Mouse (Mus musculus) hindbrain, embryonic 13.5 days (tissue): ENCODE data around the gene Rpl5. TPM values are rescaled to one million over a fixed set of nuclear protein-coding genes. Genes with fewer than 3 reads are reported as not detected.
A peak's percentile ranks its signal among the peaks of the same experiment; 100 is the strongest.
"Not testable (repeated sequence)": the region's sequence is repeated elsewhere in the genome, so short reads cannot be mapped to it uniquely, and the experiment has no call there.

Source experiments
- ATAC-seq: fragments of 200-750 bp; cut with Nextera tagmentation; 2 replicates; pipeline ENCODE4 v1.8.0; 2017; ENCODE audit warnings: moderate TSS enrichment; ENCODE audit not compliant: low FRiP score
- H3K27ac ChIP-seq: fragments of 300-500 bp; sonication (generic); 2 replicates; pipeline ENCODE4 v1.5.1; 2015; ENCODE audit warnings: inconsistent platforms, mild to moderate bottlenecking, moderate library complexity
- H3K27me3 ChIP-seq: fragments of 300-500 bp; sonication (generic); 2 replicates; pipeline ENCODE4 v1.6.1; 2015; ENCODE audit warnings: mild to moderate bottlenecking, inconsistent platforms
- H3K36me3 ChIP-seq: fragments of 300-500 bp; sonication (generic); 2 replicates; pipeline ENCODE4 v1.6.1; 2015; ENCODE audit warnings: mild to moderate bottlenecking, inconsistent platforms
- H3K4me1 ChIP-seq: fragments of 300-500 bp; sonication (generic); replicated peaks from 2 replicates; pipeline ENCODE4 v1.6.1; 2015; ENCODE audit warnings: inconsistent platforms
- H3K4me2 ChIP-seq: fragments of 300-500 bp; sonication (generic); 2 replicates; pipeline ENCODE4 v1.6.1; 2015; ENCODE audit warnings: inconsistent platforms, mild to moderate bottlenecking, moderate library complexity
- H3K4me3 ChIP-seq: fragments of 300-500 bp; sonication (generic); 2 replicates; pipeline ENCODE4 v1.5.1; 2015; ENCODE audit warnings: mild to moderate bottlenecking, inconsistent platforms
- H3K9ac ChIP-seq: fragments of 300-500 bp; sonication (generic); 2 replicates; pipeline ENCODE4 v1.6.1; 2015; ENCODE audit warnings: mild to moderate bottlenecking, inconsistent platforms
- H3K9me3 ChIP-seq: fragments of 300-500 bp; sonication (generic); 2 replicates; pipeline ENCODE4 v1.6.1; 2016; ENCODE audit warnings: inconsistent platforms
- WGBS: fragments of 180-500 bp; shearing (Covaris S2); methylation state at CpG from one replicate; pipeline ENCODE4 v1.1.7; 2015; 5-methylcytosine and 5-hydroxymethylcytosine counted together
- polyA plus RNA-seq: library from polyadenylated mRNA; unstranded; fragments of >200 nt; fragmentation: Nextera tagmentation; extraction: Ambion mirVana; gene quantifications from 2 replicates; pipeline ENCODE4 v1.2.1, GENCODE M21; 2015

Rpl5 gene
- polyA plus RNA-seq, 1 experiment from 2014 or later: 62.5 TPM

- Histone ChIP-seq H3K27me3 (no peaks in the 10 kb centered on the region), H3K36me3 (no peaks in the 10 kb centered on the region), H3K27ac (no peak overlapping the region), H3K9ac (no peak overlapping the region), H3K4me1 (no peaks in the 10 kb centered on the region), H3K4me3 (no peak overlapping the region), H3K4me2 (no peak overlapping the region), H3K9me3 (no peaks in the 10 kb centered on the region)
- WGBS: 72% methylated on average over 7 of the region's 7 CpGs
- ATAC-seq: no peak
Observed at GRCm38 (mm10) chr5:107873886-107874302, 26.4 kb upstream of the Rpl5 start.

GRCm38 (mm10) chr5:107874561-107875260 lies 25.6 kb upstream of the Rpl5 start, which contains the start of gene Evi5:
TSS of gene Evi5 (minus strand) at chr5:107875107.
- Histone ChIP-seq H3K4me3 (no peak within 1 kb of the TSS), H3K4me2 (no peak within 1 kb of the TSS), H3K36me3 (no peaks in the 10 kb centered on the region), H3K9me3 (no peaks in the 10 kb centered on the region), H3K4me1 (no peaks in the 10 kb centered on the region), H3K27me3 (no peaks in the 10 kb centered on the region), H3K27ac (no peak within 1 kb of the TSS), H3K9ac (no peak within 1 kb of the TSS)
- ATAC-seq: no peak
- 53% methylated on average over 4 of the region's 4 CpGs for WGBS

- H3K36me3 ChIP-seq: no peaks in the 10 kb centered on the region
- no peak overlapping the region for H3K4me3 ChIP-seq
- no peak overlapping the region for H3K4me2 ChIP-seq
- no peak for ATAC-seq
- no peak overlapping the region for H3K9ac ChIP-seq
- H3K4me1 ChIP-seq: no peaks in the 10 kb centered on the region
- H3K27me3 ChIP-seq: no peaks in the 10 kb centered on the region
- H3K9me3 ChIP-seq: no peaks in the 10 kb centered on the region
- no peak overlapping the region for H3K27ac ChIP-seq
Observed at GRCm38 (mm10) chr5:107875261-107875611, 25.1 kb upstream of the Rpl5 start.

GRCm38 (mm10) chr5:107877053-107877452 lies 23.2 kb upstream of the Rpl5 start:
- no peaks in the 10 kb centered on the region for H3K36me3 ChIP-seq
- H3K4me3 ChIP-seq: no peak overlapping the region
- no peak overlapping the region for H3K27ac ChIP-seq
- no peak overlapping the region for H3K4me2 ChIP-seq
- 76% methylated on average over 1 of the region's 1 CpGs for WGBS
- no peaks in the 10 kb centered on the region for H3K4me1 ChIP-seq
- ATAC-seq: no peak
- H3K9ac ChIP-seq: no peak overlapping the region
- no peaks in the 10 kb centered on the region for H3K27me3 ChIP-seq
- no peaks in the 10 kb centered on the region for H3K9me3 ChIP-seq

GRCm38 (mm10) chr5:107880710-107881109 lies 19.6 kb upstream of the Rpl5 start:
- Histone ChIP-seq H3K9ac (no peak overlapping the region), H3K4me2 (no peak overlapping the region), H3K36me3 (no peaks in the 10 kb centered on the region), H3K27me3 (no peaks in the 10 kb centered on the region), H3K4me1 (no peaks in the 10 kb centered on the region), H3K4me3 (no peak overlapping the region), H3K9me3 (no peaks in the 10 kb centered on the region), H3K27ac (no peak overlapping the region)
- WGBS: 87% methylated on average over 5 of the region's 5 CpGs
- no peak for ATAC-seq

- no peaks in the 10 kb centered on the region for H3K9me3 ChIP-seq
- no peaks in the 10 kb centered on the region for H3K27me3 ChIP-seq
- WGBS: 63% methylated on average over 9 of the region's 9 CpGs
- no peaks in the 10 kb centered on the region for H3K4me1 ChIP-seq
- H3K27ac ChIP-seq: no peak overlapping the region
- no peak overlapping the region for H3K9ac ChIP-seq
- no peak for ATAC-seq
- no peaks in the 10 kb centered on the region for H3K36me3 ChIP-seq
- H3K4me3 ChIP-seq: no peak overlapping the region
- no peak overlapping the region for H3K4me2 ChIP-seq
Observed at GRCm38 (mm10) chr5:107889994-107890888, 10.1 kb upstream of the Rpl5 start.

GRCm38 (mm10) chr5:107891515-107891914 lies 8.8 kb upstream of the Rpl5 start:
- H3K4me2 ChIP-seq, H3K36me3 ChIP-seq, H3K4me3 ChIP-seq, H3K27ac ChIP-seq, H3K4me1 ChIP-seq, H3K27me3 ChIP-seq, H3K9ac ChIP-seq, H3K9me3 ChIP-seq, ATAC-seq: not testable (repeated sequence)
- WGBS: 83% methylated on average over 1 of the region's 1 CpGs

GRCm38 (mm10) chr5:107894676-107895075 lies 5.6 kb upstream of the Rpl5 start:
- 81% methylated on average over 7 of the region's 7 CpGs for WGBS
- Histone ChIP-seq H3K36me3 (no peaks in the 10 kb centered on the region), H3K4me1 (no peaks in the 10 kb centered on the region), H3K27ac (no peak overlapping the region), H3K27me3 (no peaks in the 10 kb centered on the region), H3K9ac (no peak overlapping the region), H3K4me2 (no peak overlapping the region), H3K4me3 (no peak overlapping the region), H3K9me3 (no peaks in the 10 kb centered on the region)
- ATAC-seq: no peak

- Histone ChIP-seq H3K4me2 (no peak overlapping the region), H3K9ac (no peak overlapping the region; the same call in 1 of the 2 replicates), H3K36me3 (no peaks in the 10 kb centered on the region), H3K4me1 (peaks cover 1% of the 10 kb centered on the region; the same call in 1 of the 2 replicates), H3K27me3 (no peaks in the 10 kb centered on the region), H3K9me3 (no peaks in the 10 kb centered on the region), H3K27ac (no peak overlapping the region), H3K4me3 (no peak overlapping the region)
- 81% methylated on average over 1 of the region's 1 CpGs for WGBS
- no peak for ATAC-seq
Observed at GRCm38 (mm10) chr5:107896265-107896664, 4.0 kb upstream of the Rpl5 start.

GRCm38 (mm10) chr5:107901014-107901615 lies 813 bp downstream of the Rpl5 start:
- H3K9ac ChIP-seq: peak overlapping the region; percentile 98
- peak overlapping the region; percentile 91 for H3K27ac ChIP-seq
- no peaks in the 10 kb centered on the region for H3K9me3 ChIP-seq
- H3K36me3 ChIP-seq: peaks cover 34% of the 10 kb centered on the region
- under 1% methylated on average over 23 of the region's 23 CpGs for WGBS
- no peaks in the 10 kb centered on the region for H3K27me3 ChIP-seq
- H3K4me1 ChIP-seq: peaks cover 17% of the 10 kb centered on the region
- peak overlapping the region; percentile 97 for H3K4me3 ChIP-seq
- peak; percentile 58 for ATAC-seq
- H3K4me2 ChIP-seq: peak overlapping the region; percentile 88

- H3K4me2 ChIP-seq: no peak overlapping the region
- H3K27me3 ChIP-seq: no peaks in the 10 kb centered on the region
- peaks cover 65% of the 10 kb centered on the region for H3K36me3 ChIP-seq
- H3K9me3 ChIP-seq: no peaks in the 10 kb centered on the region
- no peak overlapping the region for H3K4me3 ChIP-seq
- H3K4me1 ChIP-seq: peaks cover 17% of the 10 kb centered on the region
- ATAC-seq: no peak
- H3K9ac ChIP-seq: no peak overlapping the region
- H3K27ac ChIP-seq: no peak overlapping the region
- WGBS: 84% methylated on average over 3 of the region's 3 CpGs
Observed at GRCm38 (mm10) chr5:107904325-107904724, 4.0 kb downstream of the Rpl5 start.

- no peaks in the 10 kb centered on the region for H3K9me3 ChIP-seq
- WGBS: 91% methylated on average over 2 of the region's 2 CpGs
- ATAC-seq: no peak
- H3K36me3 ChIP-seq: peaks cover 78% of the 10 kb centered on the region
- H3K27me3 ChIP-seq: no peaks in the 10 kb centered on the region
- no peak overlapping the region for H3K27ac ChIP-seq
- H3K9ac ChIP-seq: no peak overlapping the region
- H3K4me1 ChIP-seq: no peaks in the 10 kb centered on the region
- H3K4me3 ChIP-seq: no peak overlapping the region
- H3K4me2 ChIP-seq: no peak overlapping the region
Observed at GRCm38 (mm10) chr5:107908514-107909110, 8.3 kb downstream of the Rpl5 start.
